Mouse (Mus musculus) ES-E14 (cell line): ENCODE data around the gene Bcas3. TPM values are rescaled to one million over a fixed set of nuclear protein-coding genes. Genes with fewer than 3 reads are reported as not detected.

Experiments
- DNase-seq: peaks from one replicate; pipeline ENCODE4 v3.0.0-alpha.2; 2013; ENCODE audit warnings: low read depth, low spot score
- H3K27ac ChIP-seq: 2 replicates; pipeline ENCODE4 v1.5.1; 2012; ENCODE audit warnings: low read depth, mild to moderate bottlenecking, low read length, moderate library complexity, mixed read lengths; ENCODE audit not compliant: poor library complexity, insufficient read depth, severe bottlenecking
- H3K36me3 ChIP-seq: 2 replicates; pipeline ENCODE4 v1.6.1; 2012; ENCODE audit warnings: mild to moderate bottlenecking, low read length, moderate library complexity, mixed read lengths; ENCODE audit not compliant: control insufficient read depth, poor library complexity, insufficient read depth, severe bottlenecking
- H3K4me1 ChIP-seq, 2 experiments: fragments of 150-350 bp in 1 of 2; sonication (generic) in 1 of 2; 2 replicates each; pipeline ENCODE4 v1.6.1; 2012; ENCODE audit warnings: low read length in 2 of 2, mild to moderate bottlenecking in 1 of 2, mixed read lengths in 1 of 2; ENCODE audit not compliant: control insufficient read depth in 2 of 2, insufficient read depth in 2 of 2, poor library complexity in 1 of 2
- H3K4me3 ChIP-seq, 2 experiments: fragments of 150-350 bp in 1 of 2; sonication (generic) in 1 of 2; 2 replicates each; pipeline ENCODE4 v1.5.1; 2012; ENCODE audit warnings: low read length in 2 of 2, low read depth in 1 of 2, mild to moderate bottlenecking in 1 of 2, mixed read lengths in 1 of 2; ENCODE audit not compliant: insufficient read depth in 1 of 2, poor library complexity in 1 of 2, severe bottlenecking in 1 of 2
- H3K9ac ChIP-seq: 2 replicates; pipeline ENCODE4 v1.6.1; 2012; ENCODE audit warnings: low read depth, mild to moderate bottlenecking, low read length, mixed read lengths; ENCODE audit not compliant: poor library complexity, insufficient read depth, severe bottlenecking
- H3K9me3 ChIP-seq: fragments of 150-350 bp; sonication (generic); 2 replicates; pipeline ENCODE4 v1.6.1; 2012; ENCODE audit warnings: low read depth, mild to moderate bottlenecking, low read length; ENCODE audit not compliant: control insufficient read depth, insufficient read depth
- CHD2 ChIP-seq: IDR thresholded peaks from 2 replicates; pipeline ENCODE4 v1.6.1; 2014; ENCODE audit warnings: mild to moderate bottlenecking, low read depth, low read length, inconsistent platforms
- HCFC1 ChIP-seq: IDR thresholded peaks from 2 replicates; pipeline ENCODE4 v1.6.1; 2012; ENCODE audit warnings: low read length, inconsistent platforms, borderline replicate concordance; ENCODE audit not compliant: insufficient read depth
- MAFK ChIP-seq: IDR thresholded peaks from 2 replicates; pipeline ENCODE4 v1.6.1; 2014; ENCODE audit warnings: mild to moderate bottlenecking, low read depth, low read length, inconsistent platforms; ENCODE audit not compliant: insufficient read depth
- ZC3H11A ChIP-seq: IDR thresholded peaks from 2 replicates; pipeline ENCODE4 v1.6.1; 2012; ENCODE audit warnings: low read depth, mild to moderate bottlenecking, inconsistent platforms, low read length, borderline replicate concordance
- ZNF384 ChIP-seq: IDR thresholded peaks from 2 replicates; pipeline ENCODE4 v1.6.1; 2012; ENCODE audit warnings: low read depth, low read length, inconsistent platforms
- in situ Hi-C, 2 experiments: fragments of 600-800 bp; cut with MboI; formaldehyde crosslinking; loops; one replicate each; pipeline ENCODE4 v1.15.1; 2025; ENCODE audit warnings: low sequenced_read_pairs in 2 of 2, inconsistent platforms in 1 of 2; ENCODE audit not compliant: unreplicated experiment in 2 of 2
- total RNA-seq: library from RNA; depleted of rRNA; stranded (reverse); fragments of 300-350 nt; gene quantifications from 2 replicates; pipeline ENCODE4 v1.2.3, GENCODE M21; 2012

The Bcas3 gene
- total RNA-seq, 1 experiment = 23.6 TPM

DNA sequence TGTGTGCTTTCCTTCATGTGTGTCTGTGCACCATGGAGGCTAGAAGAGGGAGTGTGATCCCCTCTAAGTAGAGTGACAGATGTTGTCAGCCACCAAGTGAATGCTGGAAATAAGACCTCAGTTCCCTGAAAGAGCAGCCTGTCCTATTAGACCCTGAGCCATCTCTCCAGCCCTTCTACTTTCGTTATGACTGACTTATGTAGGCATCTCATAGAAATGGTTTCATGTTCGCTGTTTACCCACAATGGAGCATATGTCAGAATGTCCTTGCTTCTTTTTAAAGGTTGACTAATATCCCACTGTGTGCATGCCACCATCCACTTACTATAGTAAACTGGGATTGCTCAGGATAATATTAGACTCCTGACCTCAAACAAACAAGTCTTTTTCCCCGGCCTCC lies 13.2 kb downstream of the Bcas3 start:
- H3K9ac ChIP-seq = no peak overlapping the region
- TF ChIP-seq ZC3H11A = no peak
- TF ChIP-seq ZNF384 = no peak
- TF ChIP-seq MAFK = no peak
- no peak for TF ChIP-seq HCFC1
- no peak for TF ChIP-seq CHD2
- DNase-seq = no peak
- H3K36me3 ChIP-seq = peaks cover 3% of the 10 kb centered on the region; the same call in 1 of the 2 replicates
- in situ Hi-C loops = no loop called here
- H3K4me3 ChIP-seq = no peak overlapping the region
- no peak overlapping the region for H3K27ac ChIP-seq
- no peaks in the 10 kb centered on the region for H3K9me3 ChIP-seq
- no peaks in the 10 kb centered on the region; a peak in 1 of 4 replicates for H3K4me1 ChIP-seq

DNA sequence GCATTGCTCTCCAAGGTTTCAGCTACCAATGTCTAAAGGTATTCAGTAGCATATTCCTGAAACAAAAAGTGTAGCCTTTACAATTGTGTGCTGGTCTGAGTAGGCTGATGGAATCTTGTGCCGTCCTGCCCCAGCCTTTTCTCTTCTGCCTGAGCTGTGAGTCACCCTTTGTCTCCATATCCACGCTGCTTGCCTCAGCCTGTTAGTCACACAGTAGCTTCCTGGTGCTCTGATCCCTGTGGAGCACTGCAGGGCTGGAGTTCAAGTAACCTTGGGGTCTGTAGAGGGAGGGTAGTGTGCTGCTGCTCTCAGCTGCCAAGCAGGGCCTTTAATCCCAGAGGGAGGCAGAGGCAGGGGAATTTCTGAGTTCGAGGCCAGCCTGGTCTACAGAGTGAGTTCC lies 14.9 kb downstream of the Bcas3 start:
- DNase-seq = no peak
- TF ChIP-seq HCFC1 (no peak), ZC3H11A (no peak), MAFK (no peak), ZNF384 (no peak), CHD2 (no peak)
- in situ Hi-C loops = no loop called here
- no peaks in the 10 kb centered on the region for H3K9me3 ChIP-seq
- H3K9ac ChIP-seq = no peak overlapping the region
- no peak overlapping the region for H3K4me3 ChIP-seq
- H3K27ac ChIP-seq = no peak overlapping the region
- H3K36me3 ChIP-seq = peaks cover 3% of the 10 kb centered on the region; the same call in 1 of the 2 replicates
- no peaks in the 10 kb centered on the region for H3K4me1 ChIP-seq

DNA sequence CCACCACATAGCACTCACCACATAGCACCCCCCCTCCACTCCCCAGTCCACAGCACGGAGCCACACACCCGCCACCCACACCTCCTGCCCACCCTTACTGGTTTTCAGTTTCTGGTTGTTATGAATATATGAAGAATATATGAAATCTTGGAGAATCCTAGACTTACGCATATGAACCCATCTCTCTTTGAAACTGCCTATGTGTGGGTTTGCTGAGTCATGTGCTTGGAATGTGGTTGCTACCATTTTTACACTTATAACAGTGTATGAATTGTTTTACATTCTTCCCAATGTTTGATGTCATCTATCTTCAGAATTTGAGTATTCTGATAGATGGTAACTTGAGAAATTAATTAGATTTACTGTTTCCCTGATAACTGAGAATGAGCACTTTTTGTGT lies 26.1 kb downstream of the Bcas3 start:
- H3K9ac ChIP-seq = no peak overlapping the region
- H3K36me3 ChIP-seq = peaks cover 2% of the 10 kb centered on the region; the same call in 1 of the 2 replicates
- in situ Hi-C loops = no loop called here
- no peak for TF ChIP-seq CHD2
- no peak for TF ChIP-seq MAFK
- TF ChIP-seq ZNF384 = no peak
- no peak for TF ChIP-seq HCFC1
- no peak for TF ChIP-seq ZC3H11A
- no peak for DNase-seq
- H3K4me1 ChIP-seq = no peaks in the 10 kb centered on the region
- no peak overlapping the region for H3K27ac ChIP-seq
- no peaks in the 10 kb centered on the region for H3K9me3 ChIP-seq
- no peak overlapping the region for H3K4me3 ChIP-seq

DNA sequence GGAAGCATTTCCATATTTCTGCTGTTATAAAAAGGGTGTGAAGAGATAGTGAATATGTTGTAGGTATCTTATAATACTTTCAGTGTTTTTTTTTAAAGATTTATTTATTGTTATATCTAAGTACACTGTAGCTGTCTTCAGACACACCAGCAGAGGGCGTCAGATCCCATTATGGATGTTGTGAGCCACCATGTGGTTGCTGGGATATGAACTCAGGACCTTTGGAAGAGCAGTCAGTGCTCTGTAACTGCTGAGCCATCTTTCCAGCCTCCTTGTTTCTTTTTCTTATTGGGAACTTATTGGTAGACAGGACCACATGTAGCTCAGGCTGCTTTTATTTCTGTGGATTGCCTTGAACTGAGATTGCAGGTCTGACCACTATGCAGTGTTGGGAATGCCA lies 27.1 kb downstream of the Bcas3 start:
- no peak for TF ChIP-seq MAFK
- TF ChIP-seq ZC3H11A = no peak
- TF ChIP-seq ZNF384 = no peak
- in situ Hi-C loops = loop anchor here in 1 of 2 experiments (10.0 kb wide), 1 partner anchor 445 kb away; no protein-coding TSS in a partner anchor
- no peak overlapping the region for H3K9ac ChIP-seq
- H3K36me3 ChIP-seq = peaks cover 2% of the 10 kb centered on the region; the same call in 1 of the 2 replicates
- H3K4me1 ChIP-seq = no peaks in the 10 kb centered on the region
- H3K9me3 ChIP-seq = no peaks in the 10 kb centered on the region
- DNase-seq = no peak
- no peak overlapping the region for H3K4me3 ChIP-seq
- no peak overlapping the region for H3K27ac ChIP-seq

- no peak overlapping the region for H3K4me3 ChIP-seq
- H3K9me3 ChIP-seq = no peaks in the 10 kb centered on the region
- peak; percentile 60; the same call in 1 of the 2 replicates for TF ChIP-seq ZC3H11A
- no peak for TF ChIP-seq HCFC1
- peaks cover 2% of the 10 kb centered on the region; the same call in 1 of the 2 replicates for H3K36me3 ChIP-seq
- H3K27ac ChIP-seq = no peak overlapping the region
- DNase-seq = peak; percentile 54
- in situ Hi-C loops = loop anchor here in 1 of 2 experiments (10.0 kb wide), 1 partner anchor 443 kb away; no protein-coding TSS in a partner anchor
- H3K4me1 ChIP-seq = no peaks in the 10 kb centered on the region
- H3K9ac ChIP-seq = no peak overlapping the region
Measured at GRCm38 (mm10) chr11:85382055-85382454, 29.1 kb downstream of the Bcas3 start.
